Mouse (Mus musculus): ENCODE results near the gene Tmem256. TPM values are rescaled to one million over a fixed set of nuclear protein-coding genes. Genes with fewer than 3 reads are reported as not detected.

The Tmem256 gene
- polyA plus RNA-seq, 1 experiment from 2014 or later = 455 TPM

DNA sequence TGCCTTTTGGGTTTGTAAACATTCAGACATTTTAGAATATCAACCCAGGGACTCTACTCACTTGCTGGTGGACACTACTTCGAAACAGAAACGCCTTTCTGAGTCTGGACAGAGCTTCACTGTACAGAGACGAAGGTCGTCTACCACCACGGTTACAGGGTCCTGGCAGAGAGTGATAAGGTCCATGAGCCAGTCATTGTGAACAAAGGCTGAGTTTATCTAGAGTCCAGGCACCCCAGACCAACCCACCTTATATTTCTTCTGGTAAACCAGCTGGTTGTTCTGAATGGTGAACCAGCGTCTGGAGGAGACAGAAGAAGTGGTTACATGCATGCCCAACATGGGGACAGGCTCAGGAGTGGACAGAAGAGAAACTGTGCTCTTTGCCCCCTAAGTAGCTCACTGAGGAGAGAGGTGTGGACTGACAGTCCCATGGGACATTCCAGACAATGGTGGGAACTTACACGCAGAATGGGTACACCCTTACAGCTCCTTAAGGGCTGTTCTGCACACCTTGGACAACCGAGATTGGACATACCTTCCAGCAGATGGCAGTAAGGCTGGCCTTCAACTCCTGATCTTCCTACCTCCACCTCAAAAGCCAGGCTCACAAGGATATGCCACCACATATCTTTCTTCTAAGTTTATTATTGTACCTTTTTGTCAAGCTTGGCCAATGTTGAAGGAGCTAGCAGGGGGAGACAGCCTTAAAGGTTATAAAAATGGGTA lies 48.8 kb downstream of the Tmem256 start:
- DNase-seq (ENCODE audit: low spot score) = no peak
- no peak overlapping the region for H3K4me2 ChIP-seq (ENCODE audit: low read length)
- H3K36me3 ChIP-seq (ENCODE audit: control insufficient read depth, insufficient read depth, low read length) = no peaks in the 10 kb centered on the region
- H3K9ac ChIP-seq (ENCODE audit: low read length) = no peak overlapping the region
- H3K27ac ChIP-seq (ENCODE audit: low read depth) = no peak overlapping the region
- no peaks in the 10 kb centered on the region for H3K27me3 ChIP-seq (replicated peaks; ENCODE audit: control insufficient read depth, insufficient read depth, low read length)
- no peak for ATAC-seq (replicated peaks; ENCODE audit: low FRiP score, low TSS enrichment, low read depth)
- WGBS = 64% methylated on average over 8 of the region's 8 CpGs
- H3K4me3 ChIP-seq (ENCODE audit: low read depth, low read length) = no peak overlapping the region
- no peaks in the 10 kb centered on the region for H3K9me3 ChIP-seq (ENCODE audit: control insufficient read depth, low read length)
- H3K4me1 ChIP-seq (replicated peaks; ENCODE audit: control insufficient read depth, insufficient read depth, low read length) = no peaks in the 10 kb centered on the region

Small RNAs within 50 kb of the gene (microRNA-seq; reads per million reads assigned to microRNA genes)
- gene Mir6924 = not detected

Other genes starting within 250 kb of the Tmem256 start
- gene Atp1b2, start 232.6 kb upstream of the Tmem256 start, polyA plus RNA-seq (2014; fragmentation: Nextera tagmentation; extraction: Ambion mirVana) = 7.3 and 8.2 TPM in 2 replicates
- gene Shbg, start 220.6 kb upstream of the Tmem256 start, polyA plus RNA-seq (2014; fragmentation: Nextera tagmentation; extraction: Ambion mirVana) = not detected in 2 replicates
- 16.8 and 18.1 TPM in 2 replicates for gene Sat2, start 216.5 kb upstream of the Tmem256 start, polyA plus RNA-seq (2014; fragmentation: Nextera tagmentation; extraction: Ambion mirVana)
- 22.6 and 23.0 TPM in 2 replicates for gene Fxr2, start 205.5 kb upstream of the Tmem256 start, polyA plus RNA-seq (2014; fragmentation: Nextera tagmentation; extraction: Ambion mirVana)
- 0.35 TPM in 1 of 2 replicates, not detected in the other for gene Sox15, start 183.2 kb upstream of the Tmem256 start, polyA plus RNA-seq (2014; fragmentation: Nextera tagmentation; extraction: Ambion mirVana)
- gene Mpdu1, start 175.9 kb upstream of the Tmem256 start, polyA plus RNA-seq (2014; fragmentation: Nextera tagmentation; extraction: Ambion mirVana) = 32.1 and 39.3 TPM in 2 replicates
- 12.4 and 16.3 TPM in 2 replicates for gene Cd68, start 172.4 kb upstream of the Tmem256 start, polyA plus RNA-seq (2014; fragmentation: Nextera tagmentation; extraction: Ambion mirVana)
- gene Eif4a1, start 166.1 kb upstream of the Tmem256 start, polyA plus RNA-seq (2014; fragmentation: Nextera tagmentation; extraction: Ambion mirVana) = 645 and 692 TPM in 2 replicates
- 79.1 and 90.8 TPM in 2 replicates for gene Senp3, start 156.4 kb upstream of the Tmem256 start, polyA plus RNA-seq (2014; fragmentation: Nextera tagmentation; extraction: Ambion mirVana)
- gene Tnfsf13, start 152.7 kb upstream of the Tmem256 start, polyA plus RNA-seq (2014; fragmentation: Nextera tagmentation; extraction: Ambion mirVana) = 0.48 TPM in 1 of 2 replicates, not detected in the other
- 8.0 and 9.4 TPM in 2 replicates for gene Tnfsf12, start 142.7 kb upstream of the Tmem256 start, polyA plus RNA-seq (2014; fragmentation: Nextera tagmentation; extraction: Ambion mirVana)
- 2.3 and 3.7 TPM in 2 replicates for gene Tnfsfm13, start 142.4 kb upstream of the Tmem256 start, polyA plus RNA-seq (2014; fragmentation: Nextera tagmentation; extraction: Ambion mirVana)
- gene Polr2a, start 79.9 kb upstream of the Tmem256 start, polyA plus RNA-seq (2014; fragmentation: Nextera tagmentation; extraction: Ambion mirVana) = 35.2 and 38.7 TPM in 2 replicates
- not detected in 2 replicates for gene Slc35g3, start 76.5 kb upstream of the Tmem256 start, polyA plus RNA-seq (2014; fragmentation: Nextera tagmentation; extraction: Ambion mirVana)
- 2.8 and 3.3 TPM in 2 replicates for gene Zbtb4, start 72.6 kb upstream of the Tmem256 start, polyA plus RNA-seq (2014; fragmentation: Nextera tagmentation; extraction: Ambion mirVana)
- 3.5 and 4.4 TPM in 2 replicates for gene Chrnb1, start 42.6 kb upstream of the Tmem256 start, polyA plus RNA-seq (2014; fragmentation: Nextera tagmentation; extraction: Ambion mirVana)
- gene Fgf11, start 36.7 kb upstream of the Tmem256 start, polyA plus RNA-seq (2014; fragmentation: Nextera tagmentation; extraction: Ambion mirVana) = 1.1 and 1.4 TPM in 2 replicates
- 16.1 and 22.9 TPM in 2 replicates for gene Tmem102, start 32.9 kb upstream of the Tmem256 start, polyA plus RNA-seq (2014; fragmentation: Nextera tagmentation; extraction: Ambion mirVana)
- gene Gm39566, start 23.2 kb upstream of the Tmem256 start, polyA plus RNA-seq (2014; fragmentation: Nextera tagmentation; extraction: Ambion mirVana) = not detected in 2 replicates
- not detected in 2 replicates for gene Spem2, start 20.0 kb upstream of the Tmem256 start, polyA plus RNA-seq (2014; fragmentation: Nextera tagmentation; extraction: Ambion mirVana)
- 0.17 TPM in 1 of 2 replicates, not detected in the other for gene Spem1, start 16.3 kb upstream of the Tmem256 start, polyA plus RNA-seq (2014; fragmentation: Nextera tagmentation; extraction: Ambion mirVana)
- gene Nlgn2, start 730 bp upstream of the Tmem256 start, polyA plus RNA-seq (2014; fragmentation: Nextera tagmentation; extraction: Ambion mirVana) = 8.5 TPM in 2 replicates
- gene Plscr3, start 7.9 kb downstream of the Tmem256 start, polyA plus RNA-seq (2014; fragmentation: Nextera tagmentation; extraction: Ambion mirVana) = 92.1 and 94.4 TPM in 2 replicates
- gene Tnk1, start 20.2 kb downstream of the Tmem256 start, polyA plus RNA-seq (2014; fragmentation: Nextera tagmentation; extraction: Ambion mirVana) = 10.3 and 12.2 TPM in 2 replicates
- 0.38 TPM in 1 of 2 replicates, not detected in the other for gene Tmem95, start 39.5 kb downstream of the Tmem256 start, polyA plus RNA-seq (2014; fragmentation: Nextera tagmentation; extraction: Ambion mirVana)
- gene Kctd11, start 42.9 kb downstream of the Tmem256 start, polyA plus RNA-seq (2014; fragmentation: Nextera tagmentation; extraction: Ambion mirVana) = 3.5 and 4.4 TPM in 2 replicates
- gene Acap1, start 57.0 kb downstream of the Tmem256 start, polyA plus RNA-seq (2014; fragmentation: Nextera tagmentation; extraction: Ambion mirVana) = 8.1 and 9.3 TPM in 2 replicates
- gene 2810408A11Rik, start 62.5 kb downstream of the Tmem256 start, polyA plus RNA-seq (2014; fragmentation: Nextera tagmentation; extraction: Ambion mirVana) = 8.8 and 10.7 TPM in 2 replicates
- gene Neurl4, start 62.6 kb downstream of the Tmem256 start, polyA plus RNA-seq (2014; fragmentation: Nextera tagmentation; extraction: Ambion mirVana) = 13.3 and 14.5 TPM in 2 replicates
- gene Gps2, start 75.4 kb downstream of the Tmem256 start, polyA plus RNA-seq (2014; fragmentation: Nextera tagmentation; extraction: Ambion mirVana) = 71.2 and 72.3 TPM in 2 replicates
- 1,854 and 1,877 TPM in 2 replicates for gene Eif5a, start 83.4 kb downstream of the Tmem256 start, polyA plus RNA-seq (2014; fragmentation: Nextera tagmentation; extraction: Ambion mirVana)
- gene Ybx2, start 97.3 kb downstream of the Tmem256 start, polyA plus RNA-seq (2014; fragmentation: Nextera tagmentation; extraction: Ambion mirVana) = 4.6 and 4.8 TPM in 2 replicates
- 25.8 and 32.2 TPM in 2 replicates for gene Slc2a4, start 109.7 kb downstream of the Tmem256 start, polyA plus RNA-seq (2014; fragmentation: Nextera tagmentation; extraction: Ambion mirVana)
- gene Cldn7, start 126.3 kb downstream of the Tmem256 start, polyA plus RNA-seq (2014; fragmentation: Nextera tagmentation; extraction: Ambion mirVana) = 425 and 461 TPM in 2 replicates
- gene Ctdnep1, start 142.6 kb downstream of the Tmem256 start, polyA plus RNA-seq (2014; fragmentation: Nextera tagmentation; extraction: Ambion mirVana) = 28.6 and 29.3 TPM in 2 replicates
- 104 and 119 TPM in 2 replicates for gene Elp5, start 144.0 kb downstream of the Tmem256 start, polyA plus RNA-seq (2014; fragmentation: Nextera tagmentation; extraction: Ambion mirVana)
- 481 and 495 TPM in 2 replicates for gene Gabarap, start 152.6 kb downstream of the Tmem256 start, polyA plus RNA-seq (2014; fragmentation: Nextera tagmentation; extraction: Ambion mirVana)
- gene Phf23, start 157.3 kb downstream of the Tmem256 start, polyA plus RNA-seq (2014; fragmentation: Nextera tagmentation; extraction: Ambion mirVana) = 37.6 and 43.9 TPM in 2 replicates
- gene Dvl2, start 162.1 kb downstream of the Tmem256 start, polyA plus RNA-seq (2014; fragmentation: Nextera tagmentation; extraction: Ambion mirVana) = 32.0 and 32.6 TPM in 2 replicates
- 72.8 and 73.8 TPM in 2 replicates for gene Acadvl, start 176.9 kb downstream of the Tmem256 start, polyA plus RNA-seq (2014; fragmentation: Nextera tagmentation; extraction: Ambion mirVana)
- 7.7 and 8.6 TPM in 2 replicates for gene Dlg4, start 178.4 kb downstream of the Tmem256 start, polyA plus RNA-seq (2014; fragmentation: Nextera tagmentation; extraction: Ambion mirVana)
- 0.26 TPM in 1 of 2 replicates, not detected in the other for gene Asgr1, start 215.6 kb downstream of the Tmem256 start, polyA plus RNA-seq (2014; fragmentation: Nextera tagmentation; extraction: Ambion mirVana)

Data from intestine, embryonic 14.5 days (tissue).